ENCODE assay signal across 8 mouse cellular contexts in the genomic region with DNA sequence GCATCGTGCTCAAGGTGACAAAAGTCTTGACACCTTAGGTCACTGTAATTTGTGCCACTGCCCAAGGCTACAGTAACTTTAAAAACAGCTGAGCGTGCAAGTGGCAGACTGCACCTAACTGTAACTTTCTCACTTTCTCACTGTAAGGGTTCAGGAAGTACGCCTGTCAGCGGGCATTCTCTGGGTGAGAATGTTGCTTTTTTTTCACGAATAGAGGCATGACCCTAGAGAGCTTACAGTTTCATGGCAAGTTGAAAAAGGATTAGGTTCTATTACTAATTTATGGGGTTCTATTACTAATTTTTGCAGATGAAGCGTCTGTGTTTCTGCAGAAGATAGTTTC. TPM values are rescaled to one million over a fixed set of nuclear protein-coding genes. Genes with fewer than 3 reads are reported as not detected.
DNase-seq lines count a peak whose midpoint lies in the region; ATAC-seq and TF ChIP-seq lines count a peak whose summit lies in the region.

No protein-coding gene starts in this region.

- H3K9me3 ChIP-seq in E14TG2a.4 (ENCODE audit: low read length), result no peaks in the 10 kb centered on the region
- no peaks in the 10 kb centered on the region for H3K9me3 ChIP-seq in forebrain, postnatal 0 days (ENCODE audit: low read length)

- H3K27ac ChIP-seq in forebrain, postnatal 0 days (ENCODE audit: low read depth, low read length), result no peak overlapping the region; the same call in 1 of the 2 replicates
- peak overlapping the region; percentile 38 for H3K27ac ChIP-seq in macrophage

- DNase-seq in embryo, embryonic 10 days (ENCODE audit: low spot score), result peak; percentile 7
- DNase-seq in embryo, embryonic 10.5 days (ENCODE audit: low spot score), result no peak
- DNase-seq in forebrain, postnatal 0 days, result no peak
- no peak for DNase-seq in layer of hippocampus, adult 11-12 months (ENCODE audit: low spot score)
- DNase-seq in retina, postnatal 1 day, result no peak
- DNase-seq in yolk sac, embryonic 10.5 days (ENCODE audit: low spot score), result no peak

- H3K79me2 ChIP-seq in macrophage (ENCODE audit: inconsistent target), result peaks cover 53% of the 10 kb centered on the region

- no peak for TF ChIP-seq CTCF in E14TG2a.4 (conservative IDR thresholded peaks at IDR 0.05; ENCODE audit: low read length)
- no peak for TF ChIP-seq CTCF in forebrain, postnatal 0 days (IDR thresholded peaks at IDR 0.05; ENCODE audit: low read depth)

- peaks cover 57% of the 10 kb centered on the region for H3K4me1 ChIP-seq in E14TG2a.4 (replicated peaks; ENCODE audit: low read depth, low read length)
- no peaks in the 10 kb centered on the region for H3K4me1 ChIP-seq in forebrain, postnatal 0 days (ENCODE audit: insufficient read depth)

- peaks cover 24% of the 10 kb centered on the region for H3K36me3 ChIP-seq in E14TG2a.4 (ENCODE audit: insufficient read depth, low read length)
- no peaks in the 10 kb centered on the region for H3K36me3 ChIP-seq in forebrain, postnatal 0 days (ENCODE audit: insufficient read depth)
- 0 out of 2 replicates have a peak, but pooled peaks cover 13% of the 10 kb centered on the region for H3K36me3 ChIP-seq in macrophage (ENCODE audit: inconsistent target)

- H3K4me2 ChIP-seq in forebrain, postnatal 0 days (ENCODE audit: low read depth), result peak overlapping the region; percentile 73

- peak overlapping the region; percentile 93 for H3K4me3 ChIP-seq in E14TG2a.4 (replicated peaks; ENCODE audit: low read length)
- peak overlapping the region; percentile 79 for H3K4me3 ChIP-seq in forebrain, postnatal 0 days (ENCODE audit: low read depth, low read length)
- peak overlapping the region; percentile 69 for H3K4me3 ChIP-seq in macrophage (ENCODE audit: inconsistent target)

- WGBS in forebrain, postnatal 0 days, result 4% methylated on average over 6 of the region's 6 CpGs
- 5% methylated on average over 6 of the region's 6 CpGs for WGBS in macrophage (ENCODE audit: missing documents)

- ATAC-seq in forebrain, postnatal 0 days, result no peak

- no peaks in the 10 kb centered on the region for H3K27me3 ChIP-seq in E14TG2a.4 (ENCODE audit: insufficient read depth, low read length)
- no peaks in the 10 kb centered on the region for H3K27me3 ChIP-seq in forebrain, postnatal 0 days (ENCODE audit: insufficient read depth, low read length)

- peak overlapping the region; percentile 68 for H3K9ac ChIP-seq in forebrain, postnatal 0 days

RNA-seq across cellular contexts. Expression of a gene that starts 0.7 kb away (rescaled TPM):
- total RNA-seq in forebrain, postnatal 0 days (2014; rRNA removed), result 10.0 and 15.0 TPM in 2 replicates
- polyA plus RNA-seq in forebrain, postnatal 0 days (2015; fragmentation: Nextera tagmentation; extraction: Ambion mirVana), result 20.5 and 23.2 TPM in 2 replicates
- 100 to 1,000 TPM in 2 of 26 experiments, 10 to 100 TPM in 24; 45.8 to 108 (median 75.4) TPM for total RNA-seq in macrophage (2018; cell fraction: chromatin; rRNA removed)
- 10 to 100 TPM; 14.2 to 29.5 (median 20.5) TPM for total RNA-seq in macrophage (2018; cell fraction: cytosol; rRNA removed)
- total RNA-seq in macrophage (2018; cell fraction: nucleus; rRNA removed), result 100 to 1,000 TPM in 1 of 26 experiments, 10 to 100 TPM in 25; 31.2 to 113 (median 42.6) TPM
- 13.1 to 21.3 TPM (median 16.4 TPM) in 3 replicates for polyA plus RNA-seq in macrophage (2018)

RNA-seq across cellular contexts. Expression of a gene that starts 10.8 kb away (rescaled TPM):
- 0.10 TPM in 1 of 2 replicates, not detected in the other for total RNA-seq in forebrain, postnatal 0 days (2014; rRNA removed)
- polyA plus RNA-seq in forebrain, postnatal 0 days (2015; fragmentation: Nextera tagmentation; extraction: Ambion mirVana), result 0.13 TPM in 1 of 2 replicates, not detected in the other
- 1 to 10 TPM in 3 of 26 experiments, under 1 TPM in 4, not detected in 19; 0.31 to 1.8 (median 0.86) TPM for total RNA-seq in macrophage (2018; cell fraction: chromatin; rRNA removed)
- under 1 TPM in 13 of 26 experiments, not detected in 13; 0.04 to 0.57 (median 0.07) TPM for total RNA-seq in macrophage (2018; cell fraction: cytosol; rRNA removed)
- 1 to 10 TPM in 2 of 26 experiments, under 1 TPM in 7, not detected in 17; 0.22 to 1.7 (median 0.60) TPM for total RNA-seq in macrophage (2018; cell fraction: nucleus; rRNA removed)
- polyA plus RNA-seq in macrophage (2018), result 0.07 TPM in 1 of 3 replicates, not detected in the others
